Mouse (Mus musculus) hindbrain, embryonic 11.5 days (tissue): ENCODE results near the gene Nuak2. TPM values are rescaled to one million over a fixed set of nuclear protein-coding genes. Genes with fewer than 3 reads are reported as not detected.

Source experiments
- ATAC-seq: fragments of 200-750 bp; cut with Nextera tagmentation; 2 replicates; pipeline ENCODE4 v1.8.0; 2017; ENCODE audit warnings: mild to moderate bottlenecking, moderate TSS enrichment, moderate library complexity; ENCODE audit not compliant: low FRiP score
- DNase-seq: peaks from one replicate; pipeline ENCODE4 v3.0.0-alpha.2; 2015; ENCODE audit warnings: low spot score
- H3K27ac ChIP-seq: fragments of 300-500 bp; sonication (generic); 2 replicates; pipeline ENCODE4 v1.5.1; 2014; ENCODE audit warnings: mild to moderate bottlenecking, low read depth, low read length
- H3K27me3 ChIP-seq: fragments of 300-500 bp; sonication (generic); 2 replicates; pipeline ENCODE4 v1.6.1; 2014; ENCODE audit warnings: mild to moderate bottlenecking, low read length, moderate library complexity, mixed read lengths; ENCODE audit not compliant: control insufficient read depth, insufficient read depth
- H3K36me3 ChIP-seq: fragments of 300-500 bp; sonication (generic); 2 replicates; pipeline ENCODE4 v1.6.1; 2014; ENCODE audit warnings: mild to moderate bottlenecking, low read length, moderate library complexity, mixed read lengths; ENCODE audit not compliant: control insufficient read depth, insufficient read depth
- H3K4me1 ChIP-seq: fragments of 300-500 bp; sonication (generic); replicated peaks from 2 replicates; pipeline ENCODE4 v1.6.1; 2014; ENCODE audit warnings: low read length, mixed read lengths; ENCODE audit not compliant: control insufficient read depth, insufficient read depth
- H3K4me2 ChIP-seq: fragments of 300-500 bp; sonication (generic); replicated peaks from 2 replicates; pipeline ENCODE4 v1.6.1; 2014; ENCODE audit warnings: mild to moderate bottlenecking, low read depth, low read length
- H3K4me3 ChIP-seq: fragments of 300-500 bp; sonication (generic); 2 replicates; pipeline ENCODE4 v1.5.1; 2014; ENCODE audit warnings: low read depth, low read length
- H3K9ac ChIP-seq: fragments of 300-500 bp; sonication (generic); 2 replicates; pipeline ENCODE4 v1.6.1; 2014; ENCODE audit warnings: low read depth, low read length
- H3K9me3 ChIP-seq: fragments of 300-500 bp; sonication (generic); 2 replicates; pipeline ENCODE4 v1.6.1; 2016; ENCODE audit warnings: low read length; ENCODE audit not compliant: control insufficient read depth
- WGBS: fragments of 180-500 bp; shearing (Covaris S2); extraction: QIAGEN DNeasy Blood & Tissue Kit; methylation state at CpG from one replicate; pipeline ENCODE4 v1.1.7; 2014; 5-methylcytosine and 5-hydroxymethylcytosine counted together
- polyA plus RNA-seq: library from polyadenylated mRNA; unstranded; fragments of >200 nt; fragmentation: Nextera tagmentation; extraction: Ambion mirVana; gene quantifications from 2 replicates; pipeline ENCODE4 v1.2.1, GENCODE M21; 2014

Nuak2 gene
- polyA plus RNA-seq, 1 experiment from 2014 or later = 33.1 TPM

- Histone ChIP-seq H3K4me2 (no peak overlapping the region), H3K27me3 (peaks cover under 1% of the 10 kb centered on the region; the same call in 1 of the 2 replicates), H3K9me3 (no peaks in the 10 kb centered on the region), H3K4me3 (no peak overlapping the region), H3K4me1 (peaks cover 2% of the 10 kb centered on the region; the same call in 1 of the 2 replicates), H3K36me3 (no peaks in the 10 kb centered on the region), H3K27ac (peak overlapping the region; percentile 47), H3K9ac (no peak overlapping the region)
- no peak for DNase-seq
- ATAC-seq = peak; percentile 51
- 11% methylated on average over 8 of the region's 8 CpGs for WGBS
These were observed 34.3 kb upstream of the Nuak2 start for GRCm38 (mm10) chr1:132281523-132282176.

DNA sequence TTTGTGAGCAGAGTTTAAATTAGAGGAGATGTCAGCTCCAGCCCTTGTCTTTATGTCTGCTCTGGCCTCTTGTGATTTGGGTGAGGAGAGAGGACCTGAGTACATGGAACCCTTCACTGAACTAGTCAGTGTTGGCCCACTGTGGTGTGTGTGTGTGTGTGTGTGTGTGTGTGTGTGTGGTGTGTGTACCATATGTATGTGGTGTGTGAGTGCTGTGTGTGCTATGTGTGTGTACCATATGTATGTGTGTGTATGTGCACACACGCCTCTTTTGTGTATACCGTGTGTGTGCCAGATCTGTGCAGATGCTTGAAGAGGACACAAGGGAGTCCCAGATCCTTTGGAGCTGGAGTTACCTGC lies 33.8 kb upstream of the Nuak2 start:
- peak; percentile 34; the same call in 1 of the 2 replicates for ATAC-seq
- Histone ChIP-seq H3K27ac (peak overlapping the region; percentile 47), H3K36me3 (no peaks in the 10 kb centered on the region), H3K9ac (no peak overlapping the region), H3K27me3 (peaks cover 3% of the 10 kb centered on the region; the same call in 1 of the 2 replicates), H3K4me1 (peaks cover 2% of the 10 kb centered on the region; the same call in 1 of the 2 replicates), H3K9me3 (no peaks in the 10 kb centered on the region), H3K4me3 (no peak overlapping the region), H3K4me2 (no peak overlapping the region)
- WGBS = 84% methylated on average over 2 of the region's 2 CpGs
- no peak for DNase-seq

- Histone ChIP-seq H3K27ac (peak overlapping the region; percentile 47), H3K4me2 (no peak overlapping the region), H3K27me3 (peaks cover 3% of the 10 kb centered on the region; the same call in 1 of the 2 replicates), H3K4me1 (peaks cover 2% of the 10 kb centered on the region; the same call in 1 of the 2 replicates), H3K4me3 (no peak overlapping the region), H3K9me3 (no peaks in the 10 kb centered on the region), H3K9ac (no peak overlapping the region), H3K36me3 (no peaks in the 10 kb centered on the region)
- WGBS = 34% methylated on average over 13 of the region's 13 CpGs
- peak; percentile 56 for DNase-seq
- ATAC-seq = peak; percentile 78
These were observed 32.9 kb upstream of the Nuak2 start for GRCm38 (mm10) chr1:132283018-132283417.

DNA sequence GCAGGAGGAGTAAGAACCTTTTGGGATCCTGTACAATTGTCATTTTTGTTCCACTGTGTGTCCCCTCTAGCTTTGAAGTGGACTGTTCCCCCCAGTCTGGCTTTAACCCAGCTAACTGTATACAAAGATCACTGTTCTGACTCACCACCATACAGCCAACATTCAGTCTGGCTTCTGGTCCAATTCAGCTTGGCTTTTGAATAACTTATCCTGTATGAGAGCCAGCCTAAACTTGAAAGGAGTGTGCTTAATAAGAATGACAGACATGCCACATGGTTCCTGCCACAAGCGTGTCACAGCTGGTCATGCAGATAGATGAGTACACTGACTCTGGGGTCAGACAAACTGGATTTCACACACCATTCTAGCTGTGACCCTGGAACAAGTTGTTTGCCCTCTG lies 29.2 kb upstream of the Nuak2 start:
- Histone ChIP-seq H3K4me1 (peaks cover 2% of the 10 kb centered on the region; the same call in 1 of the 2 replicates), H3K27me3 (peaks cover 3% of the 10 kb centered on the region; the same call in 1 of the 2 replicates), H3K9me3 (no peaks in the 10 kb centered on the region), H3K4me2 (no peak overlapping the region), H3K27ac (no peak overlapping the region), H3K36me3 (no peaks in the 10 kb centered on the region), H3K9ac (no peak overlapping the region), H3K4me3 (no peak overlapping the region)
- no peak for DNase-seq
- WGBS = 80% methylated on average over 1 of the region's 1 CpGs
- ATAC-seq = no peak

GRCm38 (mm10) chr1:132287445-132287844 lies 28.5 kb upstream of the Nuak2 start:
- ATAC-seq (no peak), DNase-seq (no peak)
- Histone ChIP-seq H3K4me2 (no peak overlapping the region), H3K27me3 (peaks cover 3% of the 10 kb centered on the region; the same call in 1 of the 2 replicates), H3K36me3 (no peaks in the 10 kb centered on the region), H3K9ac (no peak overlapping the region), H3K4me1 (peaks cover 5% of the 10 kb centered on the region), H3K4me3 (no peak overlapping the region), H3K27ac (no peak overlapping the region), H3K9me3 (no peaks in the 10 kb centered on the region)
- 64% methylated on average over 2 of the region's 2 CpGs for WGBS

DNA sequence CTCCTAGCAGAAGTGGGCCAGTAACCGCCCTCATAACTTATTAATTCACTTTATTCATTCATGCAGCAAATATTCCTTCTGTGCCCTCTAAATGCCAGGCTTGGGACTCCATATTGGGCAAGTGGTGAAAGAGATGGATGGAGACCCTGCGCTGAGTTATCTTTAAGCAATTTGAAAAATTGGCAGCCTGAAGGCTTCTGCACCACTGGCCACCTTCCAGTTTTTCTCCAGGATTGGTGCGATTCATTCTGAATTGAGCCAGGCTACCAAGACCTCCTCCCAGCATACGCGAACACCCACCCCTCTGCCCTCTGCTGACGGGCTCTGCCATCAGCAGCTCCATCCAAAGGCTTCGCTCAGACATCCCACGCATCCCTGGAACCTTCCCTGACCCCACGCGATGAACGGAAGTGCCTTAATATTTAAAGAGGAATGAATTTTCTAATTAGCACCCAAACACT lies 27.9 kb upstream of the Nuak2 start:
- Histone ChIP-seq H3K4me1 (peaks cover 6% of the 10 kb centered on the region), H3K4me2 (no peak overlapping the region), H3K9me3 (no peaks in the 10 kb centered on the region), H3K36me3 (no peaks in the 10 kb centered on the region), H3K9ac (no peak overlapping the region), H3K27ac (no peak overlapping the region), H3K27me3 (peaks cover 3% of the 10 kb centered on the region; the same call in 1 of the 2 replicates), H3K4me3 (no peak overlapping the region)
- 14% methylated on average over 11 of the region's 11 CpGs for WGBS
- DNase-seq (no peak), ATAC-seq (no peak)

DNA sequence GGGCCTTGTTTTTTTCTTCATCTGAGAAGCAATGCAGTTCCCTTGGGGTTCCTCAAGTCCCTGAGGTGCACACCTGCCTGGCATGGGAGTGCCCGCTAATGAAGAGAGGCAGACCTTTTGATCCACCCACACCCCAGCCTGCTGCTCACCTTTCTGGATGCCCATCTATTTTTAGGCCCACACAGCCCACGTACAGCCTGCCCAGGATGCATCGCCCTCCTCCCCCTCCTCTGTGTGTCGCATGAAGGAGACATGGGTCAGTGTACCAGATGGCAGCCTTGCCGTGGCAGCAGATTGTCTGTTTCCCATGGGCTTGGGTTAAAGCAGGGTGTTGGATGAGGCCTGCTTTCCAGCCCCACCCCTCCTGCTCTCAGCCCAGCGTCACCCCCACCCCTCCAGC lies 26.0 kb upstream of the Nuak2 start:
- Histone ChIP-seq H3K9me3 (no peaks in the 10 kb centered on the region), H3K27ac (no peak overlapping the region), H3K4me1 (peaks cover 6% of the 10 kb centered on the region), H3K4me3 (no peak overlapping the region), H3K27me3 (peaks cover 3% of the 10 kb centered on the region; the same call in 1 of the 2 replicates), H3K4me2 (no peak overlapping the region), H3K9ac (no peak overlapping the region), H3K36me3 (no peaks in the 10 kb centered on the region)
- ATAC-seq (peak; percentile 41; the same call in 1 of the 2 replicates), DNase-seq (no peak)
- WGBS = 63% methylated on average over 6 of the region's 6 CpGs

DNA sequence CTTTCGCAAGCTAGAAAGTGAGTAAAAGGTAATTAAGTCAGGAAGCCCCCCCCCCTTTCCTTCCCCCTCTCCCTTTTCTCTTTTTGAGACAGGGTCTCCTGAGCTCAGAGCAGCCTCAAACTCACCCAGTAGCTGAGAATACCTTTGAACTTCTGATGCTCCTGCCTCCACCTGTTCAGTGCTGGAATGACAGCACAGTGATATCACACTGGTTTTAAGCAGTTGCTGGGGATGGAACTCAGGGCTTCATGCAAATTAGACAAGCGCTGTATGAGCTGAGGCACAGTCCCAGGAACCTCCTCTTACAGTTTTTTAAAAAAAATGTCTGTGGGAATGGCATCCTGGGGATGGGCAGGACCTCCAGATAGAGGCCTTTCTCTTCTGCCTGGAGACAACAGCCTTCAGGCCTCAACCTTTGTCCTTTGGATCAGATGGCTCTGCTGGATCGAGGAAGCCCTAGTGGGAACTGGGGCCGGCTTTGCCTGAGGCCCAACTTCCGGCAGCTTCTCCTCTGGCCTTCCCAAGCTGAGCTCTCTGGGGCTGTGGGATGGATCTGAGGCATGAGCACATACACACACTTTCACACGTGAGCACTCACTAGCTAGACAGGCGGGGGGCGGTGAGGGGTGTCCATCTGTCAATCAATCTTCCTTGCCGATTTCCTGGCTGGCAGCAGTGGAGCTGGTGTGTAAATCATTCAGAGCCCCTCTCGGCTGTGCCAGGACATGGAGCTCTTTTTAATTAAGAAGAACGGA lies 24.8 kb upstream of the Nuak2 start:
- no peaks in the 10 kb centered on the region for H3K36me3 ChIP-seq
- H3K4me3 ChIP-seq = no peak overlapping the region
- H3K9me3 ChIP-seq = no peaks in the 10 kb centered on the region
- peaks cover 3% of the 10 kb centered on the region; the same call in 1 of the 2 replicates for H3K27me3 ChIP-seq
- H3K9ac ChIP-seq = no peak overlapping the region
- peaks cover 6% of the 10 kb centered on the region for H3K4me1 ChIP-seq
- H3K27ac ChIP-seq = peak overlapping the region; percentile 37
- 33% methylated on average over 11 of the region's 11 CpGs for WGBS
- DNase-seq = peak; percentile 52
- no peak overlapping the region for H3K4me2 ChIP-seq
- peak; percentile 48; the same call in 1 of the 2 replicates for ATAC-seq
